Mouse (Mus musculus) embryonic facial prominence, embryonic 10.5 days (tissue): Measurements from ENCODE around the gene Tmtc2. TPM values are rescaled to one million over a fixed set of nuclear protein-coding genes. Genes with fewer than 3 reads are reported as not detected.
A peak's percentile ranks its signal among the peaks of the same experiment; 100 is the strongest.

Experiments used
- DNase-seq: peaks from one replicate; pipeline ENCODE4 v3.0.0-alpha.2; 2017; ENCODE audit warnings: low spot score
- H3K27ac ChIP-seq: fragments of 300-500 bp; sonication (generic); replicated peaks from 2 replicates; pipeline ENCODE4 v1.5.1; 2016; ENCODE audit warnings: mild to moderate bottlenecking
- H3K27me3 ChIP-seq: fragments of 300-500 bp; sonication (generic); replicated peaks from 2 replicates; pipeline ENCODE4 v1.6.1; 2016; ENCODE audit warnings: low read depth, mild to moderate bottlenecking; ENCODE audit not compliant: poor library complexity, severe bottlenecking
- H3K36me3 ChIP-seq: fragments of 300-500 bp; sonication (generic); replicated peaks from 2 replicates; pipeline ENCODE4 v1.6.1; 2016; ENCODE audit warnings: mild to moderate bottlenecking, moderate library complexity
- H3K4me1 ChIP-seq: fragments of 300-500 bp; sonication (generic); 2 replicates; pipeline ENCODE4 v1.6.1; 2016
- H3K4me3 ChIP-seq: fragments of 300-500 bp; sonication (generic); 2 replicates; pipeline ENCODE4 v1.5.1; 2016; ENCODE audit warnings: mild to moderate bottlenecking, moderate library complexity
- H3K9me3 ChIP-seq: fragments of 300-500 bp; sonication (generic); 2 replicates; pipeline ENCODE4 v1.6.1; 2016; ENCODE audit warnings: mild to moderate bottlenecking
- WGBS: fragments of 180-500 bp; shearing (Covaris S2); methylation state at CpG from one replicate; pipeline ENCODE4 v1.1.7; 2016; 5-methylcytosine and 5-hydroxymethylcytosine counted together
- polyA plus RNA-seq: library from polyadenylated mRNA; unstranded; fragments of >200 nt; fragmentation: Nextera tagmentation; extraction: Ambion mirVana; gene quantifications from 2 replicates; pipeline ENCODE4 v1.2.1, GENCODE M21; 2016

The Tmtc2 gene
- polyA plus RNA-seq, 1 experiment from 2014 or later: 8.5 TPM

DNA sequence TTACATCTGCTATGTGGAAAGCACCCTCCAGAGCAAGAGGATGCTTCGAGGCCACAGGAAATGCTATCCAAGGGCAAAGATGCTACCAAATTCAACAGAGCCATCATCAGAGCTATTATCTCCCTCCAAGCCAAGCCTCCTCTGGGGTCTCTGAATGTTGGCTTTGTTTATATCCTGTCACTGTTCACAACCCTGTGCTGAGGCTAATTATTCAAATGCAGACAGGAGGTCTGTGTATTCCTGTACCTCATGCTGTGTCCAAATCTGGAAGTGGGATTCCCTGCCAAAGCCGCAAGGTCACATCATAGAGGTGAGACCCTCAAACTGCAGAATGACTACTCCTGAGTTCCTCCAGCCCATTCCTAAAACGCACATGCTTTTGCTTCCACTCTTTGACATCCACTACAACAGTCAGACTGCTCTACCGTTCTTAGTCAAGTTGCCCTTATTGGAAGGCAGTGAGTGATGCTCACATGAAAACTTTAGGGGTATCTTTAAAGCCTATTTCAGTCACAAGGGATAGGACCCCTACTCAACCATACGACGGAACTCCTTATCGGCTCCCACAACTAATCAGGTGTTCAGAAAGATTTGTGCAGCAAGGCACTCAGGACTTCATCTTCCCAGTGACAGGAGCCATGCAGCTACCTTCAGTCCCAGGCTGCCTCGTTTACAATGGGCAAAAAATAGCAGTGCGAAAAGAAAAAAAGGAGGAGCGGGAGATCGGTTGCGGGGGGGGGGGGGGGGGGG lies 64.9 kb downstream of the Tmtc2 start:
- Histone ChIP-seq H3K9me3 (no peaks in the 10 kb centered on the region), H3K27ac (peak overlapping the region; percentile 48; the same call in 1 of the 2 replicates), H3K36me3 (peaks cover 13% of the 10 kb centered on the region), H3K4me3 (peak overlapping the region; percentile 21; the same call in 1 of the 2 replicates), H3K4me1 (peaks cover 28% of the 10 kb centered on the region), H3K27me3 (no peaks in the 10 kb centered on the region)
- no peak for DNase-seq
- WGBS: 40% methylated on average over 11 of the region's 12 CpGs

DNA sequence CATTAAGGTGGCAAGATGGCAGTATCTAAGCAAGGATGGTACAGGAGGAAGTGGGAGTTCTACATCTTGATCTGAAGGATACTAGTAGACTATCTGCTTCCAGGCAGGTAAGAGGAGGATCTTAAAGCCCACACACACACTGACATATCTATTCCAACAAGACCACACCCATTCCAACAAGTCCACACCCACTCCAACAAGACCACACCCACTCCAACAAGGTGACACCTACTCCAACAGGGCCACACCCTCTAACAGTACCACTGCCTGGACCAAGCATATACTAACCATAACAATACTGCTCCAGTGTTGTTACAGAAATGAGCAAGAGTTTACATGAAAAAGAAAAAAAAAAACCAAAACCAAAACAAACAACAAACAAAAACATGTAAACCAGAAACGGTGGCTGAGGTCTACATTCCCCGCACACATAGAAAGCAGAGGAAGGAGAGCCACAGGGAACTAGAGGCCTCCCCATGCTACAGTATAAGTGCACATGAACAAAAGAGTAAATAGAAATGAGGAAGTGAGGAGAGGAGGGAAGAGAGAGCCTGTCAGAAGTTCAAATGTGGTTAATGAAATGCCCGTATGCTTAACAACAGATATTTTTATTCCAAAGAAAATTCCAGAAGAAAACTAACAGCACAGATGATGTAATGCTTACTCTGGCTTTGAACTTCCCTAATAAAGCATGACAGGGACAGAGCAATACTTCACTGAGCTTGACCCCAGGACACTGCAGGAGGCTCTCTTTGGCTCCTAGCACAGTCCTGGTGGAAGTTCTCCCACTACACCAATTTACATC lies 66.1 kb downstream of the Tmtc2 start:
- Histone ChIP-seq H3K27me3 (no peaks in the 10 kb centered on the region), H3K4me3 (no peak overlapping the region), H3K4me1 (peaks cover 28% of the 10 kb centered on the region), H3K27ac (no peak overlapping the region), H3K36me3 (peaks cover 13% of the 10 kb centered on the region), H3K9me3 (no peaks in the 10 kb centered on the region)
- WGBS: 78% methylated on average over 3 of the region's 3 CpGs
- DNase-seq: no peak

DNA sequence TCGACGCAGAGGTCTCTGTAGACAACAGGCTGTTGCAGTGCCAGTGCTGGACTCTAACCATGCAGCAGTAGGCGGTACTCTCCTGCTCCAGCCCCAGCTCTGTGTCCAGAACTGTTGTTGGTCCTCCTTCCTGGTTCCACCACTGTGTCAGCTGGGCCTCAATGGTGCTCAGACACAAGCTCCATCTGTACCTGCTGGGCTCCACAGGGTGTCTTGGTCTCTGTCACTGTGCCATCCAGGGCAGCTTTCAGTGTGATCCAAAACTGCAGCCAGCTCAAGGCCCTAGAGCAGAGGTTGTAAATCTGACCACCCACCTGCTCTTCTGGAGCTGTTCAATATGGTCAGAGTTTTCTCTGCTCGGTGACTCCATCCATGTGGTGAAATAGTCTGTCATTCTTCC lies 68.2 kb downstream of the Tmtc2 start:
- WGBS: 90% methylated on average over 4 of the region's 4 CpGs

GRCm38 (mm10) chr10:105504472-105504871 lies 69.8 kb downstream of the Tmtc2 start:
- 83% methylated on average over 2 of the region's 2 CpGs for WGBS
- Histone ChIP-seq H3K4me3 (no peak overlapping the region), H3K4me1 (peaks cover 21% of the 10 kb centered on the region), H3K27ac (no peak overlapping the region), H3K36me3 (peaks cover 13% of the 10 kb centered on the region), H3K9me3 (no peaks in the 10 kb centered on the region), H3K27me3 (no peaks in the 10 kb centered on the region)
- no peak for DNase-seq

More for the DNA sequence above, 68.2 kb downstream of the Tmtc2 start:
- Histone ChIP-seq H3K4me3 (no peak overlapping the region), H3K36me3 (peaks cover 13% of the 10 kb centered on the region), H3K27ac (no peak overlapping the region), H3K27me3 (no peaks in the 10 kb centered on the region), H3K9me3 (no peaks in the 10 kb centered on the region), H3K4me1 (peaks cover 35% of the 10 kb centered on the region)
- DNase-seq: no peak

DNA sequence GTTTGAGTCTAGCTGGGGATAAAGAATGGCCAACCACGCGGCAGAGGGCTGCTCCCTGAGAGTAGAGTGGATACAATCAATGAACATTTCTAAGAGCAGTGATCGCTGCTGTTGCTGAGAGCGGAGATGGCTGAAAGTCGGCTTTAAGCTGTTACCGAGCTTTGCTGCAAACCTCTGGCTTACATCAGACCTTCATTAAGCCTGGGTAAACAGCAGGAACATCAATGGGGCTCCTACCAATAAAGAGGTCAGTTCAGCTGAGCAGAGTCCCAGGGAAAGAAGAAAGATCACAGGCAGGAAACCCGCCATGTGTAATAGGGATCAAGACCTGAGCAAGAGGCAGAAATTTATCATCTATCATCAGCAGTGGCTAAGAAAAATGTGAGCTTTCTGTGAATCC lies 72.5 kb downstream of the Tmtc2 start:
- H3K27me3 ChIP-seq: no peaks in the 10 kb centered on the region
- H3K4me3 ChIP-seq: no peak overlapping the region
- peaks cover 10% of the 10 kb centered on the region for H3K36me3 ChIP-seq
- WGBS: 71% methylated on average over 7 of the region's 7 CpGs
- no peak overlapping the region for H3K27ac ChIP-seq
- H3K4me1 ChIP-seq: peaks cover 9% of the 10 kb centered on the region
- no peak for DNase-seq
- H3K9me3 ChIP-seq: no peaks in the 10 kb centered on the region

GRCm38 (mm10) chr10:105500482-105500881 lies 73.8 kb downstream of the Tmtc2 start:
- H3K27me3 ChIP-seq: no peaks in the 10 kb centered on the region
- no peaks in the 10 kb centered on the region for H3K36me3 ChIP-seq
- no peak overlapping the region for H3K4me3 ChIP-seq
- H3K9me3 ChIP-seq: no peaks in the 10 kb centered on the region
- H3K4me1 ChIP-seq: peaks cover 11% of the 10 kb centered on the region
- H3K27ac ChIP-seq: 0 out of 2 replicates have a peak overlapping the region, but pooled peaks have one; percentile 3
- WGBS: 77% methylated on average over 4 of the region's 4 CpGs
- no peak for DNase-seq

DNA sequence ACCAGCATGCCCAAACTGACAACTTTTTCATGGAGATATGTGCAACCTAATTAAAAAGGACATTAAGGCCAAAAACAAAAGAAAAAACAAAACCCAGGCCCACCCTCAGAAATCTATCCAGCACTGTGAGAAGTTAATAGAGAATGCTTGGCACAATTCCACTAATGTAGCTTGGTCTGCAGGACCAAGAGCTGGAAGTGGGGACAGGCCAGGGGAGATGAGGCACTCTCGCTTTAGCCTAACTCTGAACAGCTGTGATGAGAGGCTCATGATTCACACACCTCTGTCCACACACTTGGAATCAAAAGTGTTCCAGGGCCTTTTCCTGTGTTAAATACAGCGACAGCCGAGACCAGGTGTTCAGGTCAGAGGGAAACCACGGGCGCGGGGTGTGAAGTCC lies 79.0 kb downstream of the Tmtc2 start:
- no peak overlapping the region for H3K4me3 ChIP-seq
- H3K9me3 ChIP-seq: no peaks in the 10 kb centered on the region
- H3K27me3 ChIP-seq: no peaks in the 10 kb centered on the region
- DNase-seq: no peak
- peaks cover 15% of the 10 kb centered on the region; the same call in 1 of the 2 replicates for H3K4me1 ChIP-seq
- H3K27ac ChIP-seq: no peak overlapping the region
- 88% methylated on average over 6 of the region's 6 CpGs for WGBS
- no peaks in the 10 kb centered on the region for H3K36me3 ChIP-seq

- H3K27ac ChIP-seq: no peak overlapping the region
- no peaks in the 10 kb centered on the region for H3K9me3 ChIP-seq
- H3K4me3 ChIP-seq: no peak overlapping the region
- H3K4me1 ChIP-seq: peaks cover 28% of the 10 kb centered on the region
- 67% methylated on average over 4 of the region's 4 CpGs for WGBS
- DNase-seq: no peak
- no peaks in the 10 kb centered on the region for H3K27me3 ChIP-seq
- H3K36me3 ChIP-seq: no peaks in the 10 kb centered on the region
These were observed 81.8 kb downstream of the Tmtc2 start for GRCm38 (mm10) chr10:105492485-105492884.

DNA sequence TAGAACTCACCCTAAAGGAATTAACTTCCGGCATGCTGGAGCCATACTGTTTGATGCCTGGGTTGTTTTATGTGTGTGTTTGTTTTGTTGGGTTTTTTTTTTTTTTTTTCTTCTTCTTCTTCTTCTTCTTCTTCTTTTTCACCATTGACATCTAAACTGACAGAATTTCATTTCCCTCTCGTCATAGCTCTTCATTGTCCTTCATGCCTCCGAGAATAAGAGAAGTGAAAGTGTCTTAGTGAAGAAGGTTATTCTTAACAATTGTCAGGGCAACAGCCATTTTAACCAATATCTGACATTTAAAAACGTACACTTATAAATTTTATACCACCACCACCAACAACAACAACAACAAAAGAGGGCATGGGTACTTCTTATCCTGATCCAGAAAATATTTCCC lies 83.5 kb downstream of the Tmtc2 start:
- peaks cover 34% of the 10 kb centered on the region for H3K4me1 ChIP-seq
- H3K27me3 ChIP-seq: no peaks in the 10 kb centered on the region
- no peak overlapping the region for H3K4me3 ChIP-seq
- no peaks in the 10 kb centered on the region for H3K36me3 ChIP-seq
- peak overlapping the region; percentile 48; the same call in 1 of the 2 replicates for H3K27ac ChIP-seq
- WGBS: 86% methylated on average over 4 of the region's 4 CpGs
- no peak for DNase-seq
- H3K9me3 ChIP-seq: no peaks in the 10 kb centered on the region

DNA sequence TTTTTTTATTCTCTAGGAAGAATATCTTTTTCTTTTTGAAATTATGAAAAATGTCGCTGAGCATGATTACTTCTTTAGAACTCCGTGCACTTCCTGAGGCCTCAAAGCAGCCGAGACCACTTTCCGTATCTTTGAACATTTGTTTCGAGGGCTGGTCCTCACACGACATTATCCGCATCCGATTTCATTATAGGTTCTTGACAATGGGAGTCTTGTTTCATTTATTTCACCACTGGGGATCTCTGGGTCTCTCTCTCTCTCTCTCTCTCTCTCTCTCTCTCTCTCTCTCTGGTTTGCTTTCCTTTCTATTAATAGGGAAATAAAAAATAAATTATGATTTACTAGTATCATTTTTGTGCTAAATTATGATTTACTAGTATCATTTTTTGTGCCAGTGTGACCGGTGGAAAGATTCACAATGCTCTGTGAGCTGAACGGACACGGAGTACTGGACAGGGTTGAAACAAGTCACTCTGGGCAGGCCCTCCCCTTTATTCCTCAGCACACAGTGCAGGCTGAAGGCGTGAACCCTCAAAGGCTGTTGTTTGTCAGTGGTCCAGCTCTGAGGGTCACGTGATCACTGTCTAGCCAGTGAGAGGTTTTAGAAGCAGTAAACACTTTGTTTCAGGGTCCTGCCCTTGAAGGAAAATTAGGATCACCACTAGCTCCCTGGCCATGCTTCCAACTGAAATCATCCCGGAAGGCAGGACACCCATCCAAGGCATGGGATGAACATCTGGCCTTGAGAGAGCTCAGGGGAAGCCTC lies 84.1 kb downstream of the Tmtc2 start:
- peaks cover 28% of the 10 kb centered on the region for H3K4me1 ChIP-seq
- H3K9me3 ChIP-seq: no peaks in the 10 kb centered on the region
- 42% methylated on average over 14 of the region's 14 CpGs for WGBS
- peak overlapping the region; percentile 48 for H3K27ac ChIP-seq
- DNase-seq: peak; percentile 41
- no peaks in the 10 kb centered on the region for H3K36me3 ChIP-seq
- H3K27me3 ChIP-seq: no peaks in the 10 kb centered on the region
- H3K4me3 ChIP-seq: no peak overlapping the region

DNA sequence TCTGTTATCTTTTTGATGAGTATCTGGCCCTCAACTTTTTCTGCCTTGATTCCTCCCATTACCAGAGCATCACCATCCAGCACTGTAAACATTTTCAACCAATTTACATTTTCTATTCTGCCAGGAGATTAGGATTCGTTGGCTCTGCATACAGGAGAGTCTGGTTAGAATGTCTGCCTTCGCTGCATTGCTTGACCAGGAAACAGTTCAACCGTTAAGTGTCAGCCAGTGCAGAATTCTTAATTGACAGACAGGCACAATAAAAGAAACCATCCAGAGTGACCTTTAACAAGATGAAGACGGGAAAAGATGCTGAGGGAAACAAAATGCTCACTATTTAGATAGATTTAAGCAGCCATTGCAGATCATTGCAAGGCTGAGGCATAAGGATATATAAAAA lies 87.3 kb downstream of the Tmtc2 start:
- WGBS: 35% methylated on average over 4 of the region's 4 CpGs
- DNase-seq: no peak
- Histone ChIP-seq H3K4me3 (no peak overlapping the region), H3K27me3 (no peaks in the 10 kb centered on the region), H3K9me3 (no peaks in the 10 kb centered on the region), H3K4me1 (peaks cover 29% of the 10 kb centered on the region), H3K36me3 (no peaks in the 10 kb centered on the region), H3K27ac (no peak overlapping the region)

DNA sequence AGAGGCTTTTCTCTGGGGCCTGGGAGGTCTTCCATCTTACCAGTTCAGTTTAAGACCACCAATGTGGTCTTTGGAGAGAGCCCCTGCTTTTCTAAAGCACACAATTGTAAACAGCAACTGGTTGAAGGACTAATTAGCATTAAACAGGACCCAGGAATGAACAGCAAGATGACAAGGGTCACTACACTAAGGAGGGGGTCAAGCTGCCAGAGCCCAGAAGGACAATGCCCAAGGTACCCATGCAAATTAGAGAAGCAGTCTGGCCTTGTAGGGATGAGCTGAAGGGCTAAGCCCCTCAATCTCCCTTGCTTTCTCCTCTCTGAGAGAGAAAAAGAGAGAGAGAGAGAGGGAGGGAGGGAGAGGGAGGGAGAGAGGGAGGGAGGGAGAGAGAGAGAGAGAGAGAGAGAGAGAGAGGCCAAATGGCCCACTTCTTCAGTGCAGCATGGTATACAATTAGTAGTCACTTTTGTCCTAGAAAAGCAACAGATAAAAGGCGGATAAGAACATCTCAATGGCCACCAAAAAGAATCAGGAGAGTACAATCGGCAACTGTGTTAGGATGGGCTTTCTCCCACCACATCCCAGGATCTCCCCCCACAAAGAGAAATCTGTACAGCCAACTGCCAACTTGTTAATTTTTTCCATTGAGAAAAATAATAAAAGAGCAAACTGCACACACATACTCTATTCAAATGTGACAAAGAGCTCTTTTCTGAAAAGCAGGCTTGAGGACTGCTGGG lies 89.7 kb downstream of the Tmtc2 start:
- H3K4me1 ChIP-seq: peaks cover 25% of the 10 kb centered on the region
- H3K27ac ChIP-seq: peak overlapping the region; percentile 19; the same call in 1 of the 2 replicates
- H3K4me3 ChIP-seq: no peak overlapping the region
- no peaks in the 10 kb centered on the region for H3K36me3 ChIP-seq
- no peaks in the 10 kb centered on the region for H3K9me3 ChIP-seq
- 60% methylated on average over 2 of the region's 2 CpGs for WGBS
- no peaks in the 10 kb centered on the region for H3K27me3 ChIP-seq
- peak; percentile 37 for DNase-seq
